Mouse (Mus musculus) liver (tissue): ENCODE measurements at regions not wholly inside any gene's neighbourhood (a gene's known extent, or its start where the extent isn't known, plus 50 kb on each side); places are given as distances from the start of the nearest gene placed in this dataset.
A peak's percentile ranks its signal among the peaks of the same experiment; 100 is the strongest.

ENCODE experiments used
- DNase-seq: peaks from one replicate; pipeline ENCODE4 v3.0.0-alpha.2; 2020; ENCODE audit warnings: mixed read lengths

DNA sequence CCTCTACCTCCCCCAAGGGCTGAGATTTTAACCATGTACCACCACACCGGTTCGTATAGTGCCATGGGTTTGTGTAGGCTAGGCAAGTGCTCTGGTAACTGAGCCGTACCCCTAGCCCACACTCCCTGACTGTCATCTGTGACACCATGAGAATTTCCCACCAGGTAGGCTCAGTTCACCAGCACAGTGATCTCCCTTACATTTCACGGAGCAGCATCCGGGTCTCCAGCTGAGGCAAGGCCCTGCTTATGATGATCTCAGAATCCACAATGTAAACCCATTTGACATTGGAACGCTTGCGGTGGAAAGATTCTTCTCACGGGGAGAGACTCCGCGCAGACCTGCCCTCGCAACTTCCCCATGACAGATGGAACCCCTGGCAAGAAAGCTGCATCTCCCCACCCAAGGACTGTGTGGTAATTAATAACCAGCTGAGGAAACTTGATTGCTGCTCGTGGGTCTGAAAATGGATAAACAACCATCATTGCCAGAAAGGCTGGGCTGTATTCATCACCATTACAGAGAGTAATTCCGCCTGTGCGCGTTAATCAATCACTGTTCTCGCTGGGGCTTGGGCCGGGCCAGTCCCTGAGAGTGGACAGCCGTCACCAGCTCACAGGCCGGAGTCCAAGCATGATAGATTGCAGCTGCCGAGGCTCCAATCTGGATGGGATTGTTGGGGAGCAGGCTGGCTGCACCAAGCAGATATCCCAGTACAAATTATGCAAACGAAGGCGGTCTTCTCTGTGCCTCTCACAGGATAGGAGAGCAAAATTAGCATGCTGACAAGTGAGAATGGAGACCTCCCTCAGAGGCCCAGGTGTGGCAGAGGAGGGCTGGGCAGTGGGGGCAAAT, 492.3 kb downstream of the Fam19a5 start:
- no peak for DNase-seq

DNA sequence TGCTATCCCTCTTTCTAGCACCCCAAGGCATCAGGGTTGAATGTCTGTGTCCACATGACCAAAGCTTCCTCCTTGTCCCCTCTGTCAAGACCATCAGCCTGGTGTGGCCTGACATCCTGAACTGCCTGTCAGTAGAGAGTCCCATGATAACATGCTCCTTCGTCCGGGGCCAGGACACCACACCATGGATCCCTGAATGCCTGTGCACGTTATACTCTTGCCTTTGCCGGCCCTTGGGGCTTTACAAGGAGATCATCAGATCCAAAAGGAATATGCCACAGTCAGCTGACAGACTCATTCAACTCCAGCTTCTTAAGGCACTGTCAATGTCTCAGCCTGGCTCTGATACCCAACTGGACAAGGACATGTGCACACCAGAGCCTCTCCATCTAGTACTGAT, 493.5 kb downstream of the Fam19a5 start:
- no peak for DNase-seq

DNA sequence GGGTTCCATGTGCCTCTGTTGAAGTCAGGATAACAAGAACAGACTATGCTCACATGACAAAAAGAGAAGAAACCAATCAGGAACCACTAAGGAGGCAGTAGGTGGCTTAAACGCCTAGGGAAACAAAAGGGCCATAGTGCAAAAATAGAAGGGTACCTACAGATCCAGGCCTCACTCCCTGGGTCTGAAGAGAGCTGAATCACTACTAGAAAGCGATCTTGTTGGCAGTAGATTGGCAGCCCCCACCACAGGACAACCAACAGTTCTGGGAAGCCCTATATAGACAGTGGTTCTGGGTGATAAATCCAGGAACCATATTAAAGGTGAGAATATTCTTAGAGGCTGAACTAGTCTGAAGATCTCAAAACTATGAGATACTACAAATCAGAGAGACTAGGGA, 498.7 kb downstream of the Fam19a5 start:
- no peak for DNase-seq

DNA sequence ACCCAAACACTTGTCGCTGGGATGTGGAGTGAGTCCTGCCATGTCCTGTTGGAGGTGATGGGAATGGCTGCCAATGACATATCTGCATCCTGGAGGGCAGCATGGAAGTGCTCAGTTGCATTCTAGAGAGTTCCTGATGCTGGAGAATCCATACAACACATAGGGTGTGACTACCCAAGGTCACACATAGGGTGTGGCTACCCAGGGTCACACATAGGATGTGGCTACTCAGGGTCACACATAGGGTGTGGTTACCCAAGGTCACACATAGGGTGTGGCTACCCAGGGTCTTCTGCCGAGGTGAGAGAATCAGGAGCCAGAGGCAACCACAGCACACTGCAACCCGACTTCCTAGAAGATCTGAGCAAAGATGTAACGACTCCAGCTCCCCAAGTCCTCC, 514.0 kb downstream of the Fam19a5 start:
- no peak for DNase-seq

DNA sequence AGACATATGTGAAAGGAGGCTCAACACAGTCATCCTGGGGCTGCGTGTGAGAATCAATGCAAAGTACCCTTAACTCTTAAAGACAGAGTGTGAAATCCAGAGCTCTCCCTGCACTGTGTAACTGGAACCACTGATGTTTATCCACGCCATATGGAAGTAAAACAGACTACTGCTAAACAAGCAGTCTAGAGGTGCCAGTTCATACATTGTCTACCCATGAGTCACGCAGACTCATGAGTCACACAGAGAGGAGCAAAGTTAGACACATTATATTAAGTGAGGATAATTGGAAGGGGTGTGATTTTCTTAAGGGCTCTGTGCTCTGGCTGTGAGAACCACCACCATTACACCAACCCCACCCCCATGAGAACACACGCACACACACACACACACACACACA, 516.8 kb downstream of the Fam19a5 start:
- DNase-seq = no peak

DNA sequence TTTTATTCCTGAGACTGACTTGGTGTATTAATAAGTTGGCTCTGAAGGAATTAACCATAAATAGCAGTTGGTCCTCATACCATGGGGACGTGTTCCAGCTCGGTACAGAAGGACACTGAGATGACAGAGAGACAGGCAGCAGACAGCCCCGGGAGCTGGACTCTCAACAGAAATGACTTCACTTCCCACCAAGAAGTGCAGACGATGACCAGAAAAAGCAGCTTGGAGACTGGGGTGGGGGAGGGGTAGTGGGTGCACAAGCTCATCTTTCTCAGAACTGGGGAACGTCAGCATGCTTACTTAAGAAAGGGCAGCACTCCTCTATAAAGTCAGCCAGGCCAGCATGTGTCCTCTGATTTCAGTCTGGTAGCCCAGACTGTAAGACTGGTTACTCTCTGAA, 518.9 kb downstream of the Fam19a5 start:
- DNase-seq = no peak

DNA sequence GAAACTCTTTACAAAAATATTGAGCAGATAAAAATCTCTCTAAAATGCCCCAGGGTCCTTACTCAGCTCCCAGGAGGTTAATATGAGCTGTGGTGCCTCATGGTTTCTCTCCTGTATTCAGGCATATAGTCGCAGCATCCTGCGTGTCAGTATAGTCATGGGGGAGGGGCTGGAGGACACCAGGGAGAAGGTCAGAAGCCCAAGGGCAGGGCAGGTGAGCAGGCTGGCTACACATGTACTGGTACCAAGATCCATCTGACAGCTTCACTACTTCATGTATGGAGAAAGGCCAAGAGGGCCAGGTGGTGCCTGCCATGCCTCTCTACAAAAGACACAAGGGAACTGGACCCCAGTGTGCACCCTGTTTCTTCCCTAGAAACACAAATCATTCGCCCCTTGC, 524.4 kb downstream of the Fam19a5 start:
- no peak for DNase-seq

DNA sequence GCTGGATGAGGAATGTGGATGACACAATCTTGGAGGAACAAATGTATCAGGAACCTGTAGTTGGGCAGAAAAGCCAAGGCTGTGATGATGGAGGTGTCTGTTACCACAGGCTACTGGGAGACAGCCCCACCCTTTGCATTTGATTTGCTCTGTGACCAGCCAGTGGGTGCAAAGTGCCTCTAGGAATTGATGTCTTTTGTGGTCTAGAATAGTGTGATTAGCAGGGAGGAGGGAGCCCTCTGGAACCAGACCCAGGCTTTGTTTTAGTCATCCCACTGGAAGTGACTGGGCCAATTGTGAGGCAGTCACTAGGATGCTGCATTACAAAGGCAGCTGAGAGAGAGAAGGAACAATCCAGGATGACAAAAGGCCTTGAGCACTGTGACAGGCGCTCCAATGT, 527.4 kb upstream of the Zdhhc25 start:
- no peak for DNase-seq

DNA sequence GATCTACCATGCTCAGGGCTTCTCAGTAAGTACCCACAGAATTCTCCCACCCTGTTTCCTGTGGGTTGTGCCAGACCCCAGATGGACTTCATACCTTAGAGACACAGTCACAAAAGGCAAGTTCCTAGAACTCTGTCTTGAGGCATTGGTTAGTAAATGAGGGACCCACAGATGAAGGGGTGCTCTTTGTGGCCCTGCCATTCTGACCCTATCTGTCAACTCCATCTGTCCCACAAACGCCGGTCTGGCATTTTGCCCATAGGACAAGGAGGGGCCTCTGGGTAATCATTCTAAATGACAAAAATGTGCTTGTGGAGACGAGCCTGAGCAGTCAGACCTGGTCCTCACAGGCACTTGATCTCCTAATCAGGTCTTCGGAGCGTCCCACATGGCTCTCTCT, 516.2 kb upstream of the Zdhhc25 start:
- DNase-seq = no peak

DNA sequence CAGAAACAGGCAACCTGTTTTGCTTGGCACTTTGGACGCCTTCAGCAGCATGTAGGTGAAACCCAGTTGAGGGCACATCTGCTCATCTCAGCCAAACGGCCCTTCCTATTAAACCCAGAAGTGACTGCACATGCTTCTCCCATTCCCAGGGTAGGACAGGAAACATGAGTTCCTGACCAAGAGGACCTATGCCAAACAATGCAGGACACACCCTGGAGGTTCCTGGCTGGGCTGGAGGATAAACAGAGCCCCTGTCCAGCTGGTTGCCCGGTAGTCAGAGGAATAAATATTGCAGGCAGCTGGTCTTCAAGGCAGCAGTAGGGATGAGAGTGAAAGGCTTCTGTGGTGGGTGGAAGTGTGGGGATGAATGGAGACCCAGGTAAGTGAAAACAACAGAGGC, 514.5 kb upstream of the Zdhhc25 start:
- DNase-seq = no peak

DNA sequence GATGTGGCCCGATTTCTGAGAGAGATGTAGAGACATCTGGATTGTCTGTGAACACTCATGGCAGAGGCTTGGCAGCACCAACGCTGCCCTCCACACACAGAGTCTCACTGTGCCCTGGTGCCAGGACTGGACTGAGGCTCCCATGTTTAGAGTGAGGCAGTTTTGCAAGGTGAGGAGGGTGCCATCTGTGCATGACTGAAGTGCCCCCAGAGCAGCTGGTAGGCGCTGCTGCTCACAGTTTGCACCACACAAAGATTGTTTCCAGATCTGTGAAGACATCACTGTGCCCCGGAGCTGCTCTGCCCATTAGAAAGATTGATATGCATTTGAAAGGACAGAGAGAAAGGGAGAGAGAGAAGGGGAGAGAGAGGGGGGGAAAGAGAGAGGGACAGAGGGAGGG, 510.6 kb upstream of the Zdhhc25 start:
- no peak for DNase-seq

DNA sequence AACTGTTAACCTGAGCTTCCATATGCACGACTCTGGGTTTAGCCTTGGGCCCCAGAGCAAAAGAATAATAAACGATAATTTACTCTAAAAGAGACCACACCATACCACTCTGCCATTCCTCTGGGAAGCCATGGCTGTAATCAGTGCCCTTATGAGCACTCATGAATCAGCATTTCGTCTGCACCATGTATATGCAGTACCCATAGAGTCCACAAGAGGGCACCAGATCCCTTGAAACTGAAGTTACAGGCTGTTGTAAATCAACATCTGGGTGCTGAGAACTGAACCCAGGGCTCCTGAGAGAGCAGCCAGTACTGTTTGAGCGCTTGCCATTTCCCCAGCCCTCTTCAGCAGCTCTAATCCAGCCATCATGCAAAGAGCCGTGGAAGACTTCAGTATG, 508.7 kb upstream of the Zdhhc25 start:
- DNase-seq = no peak

DNA sequence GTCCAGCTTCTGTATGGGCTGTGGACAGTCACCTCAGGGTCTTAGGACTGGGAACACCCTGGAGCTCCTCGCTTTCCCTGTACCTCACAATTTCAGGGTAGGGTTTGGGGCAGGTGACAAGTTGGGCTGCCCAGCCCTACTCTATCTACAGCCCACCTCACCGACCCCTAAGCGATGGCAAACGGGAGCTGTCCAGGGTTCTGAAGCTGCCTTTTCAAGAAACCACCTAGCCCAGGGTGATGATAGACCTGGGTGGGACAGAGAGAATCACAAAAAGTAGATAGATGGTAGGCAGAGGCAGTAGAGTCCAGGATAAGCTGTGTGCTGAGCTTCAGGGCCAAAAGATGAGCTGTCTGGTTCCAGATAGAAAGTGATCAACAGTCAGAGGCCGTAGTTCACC, 479.7 kb upstream of the Zdhhc25 start:
- DNase-seq = peak; percentile 12

DNA sequence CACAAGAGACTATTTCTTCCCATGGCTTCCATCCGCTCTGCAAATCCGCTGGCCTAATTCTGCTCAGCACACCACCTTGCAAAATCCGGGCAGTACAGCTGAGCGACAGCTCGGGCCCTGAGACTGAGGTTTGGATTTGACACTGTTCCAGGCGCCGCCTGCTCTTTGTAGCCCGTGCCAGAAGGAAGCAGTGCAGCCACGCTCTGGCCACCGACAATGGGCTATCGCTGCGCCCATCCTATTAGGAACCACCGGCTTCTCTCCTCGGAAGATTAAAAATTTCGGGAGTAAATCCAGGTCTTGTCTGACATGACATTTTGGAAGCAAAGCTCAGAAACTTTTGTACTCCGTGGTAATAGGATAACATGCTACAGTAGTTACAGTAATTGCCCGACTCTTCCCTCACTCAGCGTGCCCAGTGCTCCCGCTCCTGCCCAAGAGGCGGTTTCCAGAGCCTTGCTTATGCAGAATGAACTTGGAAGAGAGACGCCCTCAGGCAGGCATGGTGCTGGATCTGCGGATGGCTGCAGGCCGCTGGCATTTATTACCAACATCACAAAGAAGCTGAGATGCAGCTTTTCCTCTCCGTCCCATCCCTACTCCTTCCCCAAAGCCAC, 476.1 kb upstream of the Zdhhc25 start:
- DNase-seq = no peak

DNA sequence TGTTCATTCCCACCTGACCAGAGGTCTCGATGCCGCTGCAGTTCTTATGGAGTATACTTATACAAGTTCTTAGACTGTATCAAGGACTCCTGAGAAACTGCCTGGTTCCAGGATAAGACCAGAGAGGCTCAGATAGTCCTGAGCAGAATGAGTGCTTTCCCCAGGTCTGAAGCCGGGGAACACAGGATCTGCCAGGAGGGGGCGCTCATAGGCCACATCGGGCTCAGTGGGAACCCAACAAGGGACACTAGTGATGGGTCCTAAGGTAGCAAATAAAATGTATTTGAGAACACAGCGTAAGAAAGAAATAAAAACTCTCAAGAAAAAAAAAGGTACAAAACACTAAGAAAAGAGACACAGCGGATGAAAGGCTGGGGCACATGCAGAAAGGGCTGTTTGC, 454.0 kb upstream of the Zdhhc25 start:
- DNase-seq = peak; percentile 12

DNA sequence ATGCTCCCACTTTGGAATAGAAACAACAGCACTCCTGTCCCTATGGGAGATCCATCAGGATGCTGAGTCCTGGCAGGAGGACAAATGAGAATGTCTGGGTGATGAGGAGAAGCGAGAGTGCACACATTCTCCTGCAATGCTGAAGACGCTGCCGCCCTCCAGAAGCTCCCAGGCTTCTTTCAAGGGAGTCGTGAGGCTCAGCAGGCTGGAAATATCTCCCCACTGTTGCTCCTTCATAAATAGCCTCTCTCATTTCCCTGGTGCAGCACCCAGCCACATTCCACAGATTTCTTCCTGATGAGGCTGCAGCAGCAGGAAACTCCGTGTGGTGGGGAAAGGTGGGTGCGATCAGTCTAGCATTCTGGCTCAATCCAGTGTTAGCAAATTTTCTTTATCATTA, 448.9 kb upstream of the Zdhhc25 start:
- no peak for DNase-seq

DNA sequence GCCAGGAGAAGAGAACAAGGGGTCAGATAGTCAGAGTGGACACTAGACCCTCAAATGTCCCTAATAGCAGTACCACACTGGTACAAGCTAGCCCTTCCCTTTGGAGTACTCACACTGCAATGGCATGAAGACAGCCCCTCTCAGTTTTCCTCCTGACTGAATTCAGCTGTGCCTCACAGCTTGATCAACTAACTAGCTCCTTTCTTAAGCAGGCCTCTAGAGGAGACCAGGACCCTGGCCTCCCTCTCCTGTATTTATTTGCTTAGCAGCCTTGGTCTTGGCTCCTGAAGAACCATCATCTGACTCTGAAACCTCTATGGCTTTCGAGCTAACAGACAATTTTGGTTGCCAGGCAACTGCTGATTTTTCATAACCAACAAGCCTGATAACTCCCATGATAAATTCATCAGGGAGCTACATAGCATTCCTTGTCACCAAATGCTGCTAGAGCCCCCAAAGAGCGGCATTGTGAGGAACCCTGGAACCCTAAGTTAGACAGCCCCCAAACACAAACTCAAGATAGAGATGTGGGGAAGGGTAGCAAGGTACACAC, 440.4 kb upstream of the Zdhhc25 start:
- no peak for DNase-seq

DNA sequence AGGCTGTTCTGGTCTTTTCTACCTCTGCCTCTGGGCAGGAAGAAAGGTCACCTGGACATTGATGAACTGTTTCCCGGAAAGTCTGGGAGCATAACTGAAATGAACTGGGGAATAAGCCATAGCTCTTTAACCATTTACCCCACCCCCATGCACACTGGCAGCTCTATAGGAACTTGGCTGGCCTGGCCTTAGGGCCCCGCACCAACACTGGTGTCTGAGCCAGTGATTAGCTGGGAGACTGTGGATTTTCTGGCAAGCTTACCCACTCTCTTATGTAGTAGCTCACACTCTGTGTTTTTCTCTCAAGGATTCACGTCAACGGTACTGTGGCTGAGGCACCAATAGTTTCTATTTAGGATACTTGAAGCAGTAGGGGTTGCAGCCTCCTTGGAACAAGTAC, 439.8 kb upstream of the Zdhhc25 start:
- no peak for DNase-seq

DNA sequence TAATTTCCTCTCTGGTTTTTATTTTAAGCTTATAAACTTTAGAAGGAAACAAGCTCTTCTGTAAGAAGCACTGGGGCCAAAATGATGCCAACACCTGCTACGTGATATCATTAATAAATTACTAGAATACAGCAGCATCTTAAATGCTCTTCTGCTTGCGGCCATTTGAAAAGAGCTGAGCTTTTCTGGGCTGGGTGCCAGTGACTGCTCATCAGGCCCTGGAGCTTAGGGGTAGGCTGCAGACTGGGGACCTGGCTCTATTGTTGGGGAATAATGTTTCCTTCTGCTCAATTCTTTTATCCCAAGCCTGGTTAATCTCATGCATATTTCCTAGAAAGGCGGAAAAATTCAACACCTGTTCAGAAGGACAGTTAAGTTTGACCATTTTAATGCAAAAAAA, 436.7 kb upstream of the Zdhhc25 start:
- DNase-seq = no peak

DNA sequence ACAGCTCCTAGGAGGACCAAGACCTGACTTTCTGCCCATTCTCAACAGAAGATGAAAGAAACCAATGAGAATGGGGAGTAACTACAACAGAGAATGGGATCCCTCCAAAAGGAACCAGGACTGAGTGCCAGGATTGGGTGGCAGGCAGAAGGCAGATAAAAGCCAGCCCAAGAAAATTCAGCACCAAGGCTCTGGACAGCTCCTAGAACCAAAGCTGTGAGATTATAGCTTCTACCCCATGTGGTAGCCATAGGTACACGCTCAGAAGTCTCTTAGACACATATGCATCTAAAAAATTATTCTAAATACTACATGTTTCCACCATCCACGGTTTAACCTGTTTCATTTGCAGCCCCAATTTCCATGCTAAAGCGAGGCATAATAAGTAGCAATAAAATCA, 425.8 kb upstream of the Zdhhc25 start:
- DNase-seq = peak; percentile 17

DNA sequence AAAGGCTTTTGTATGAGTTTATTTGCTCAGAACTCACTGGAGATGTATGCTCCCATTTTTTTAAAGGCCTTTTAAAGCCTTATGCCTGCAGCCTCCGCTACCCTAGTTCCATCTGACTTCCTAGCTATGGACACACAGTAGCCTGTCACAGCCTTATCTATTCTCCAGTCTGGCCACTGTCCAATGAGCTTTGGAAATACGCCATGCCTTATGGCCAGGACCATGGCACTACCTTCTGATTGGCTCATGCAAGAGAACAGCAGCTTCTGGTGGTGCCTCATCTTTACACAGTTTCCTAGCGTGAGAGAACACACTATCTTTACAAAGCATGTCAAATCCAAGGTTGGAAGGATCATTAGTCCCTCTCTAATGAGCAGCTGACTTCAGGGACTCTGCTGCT, 424.1 kb upstream of the Zdhhc25 start:
- DNase-seq = no peak

DNA sequence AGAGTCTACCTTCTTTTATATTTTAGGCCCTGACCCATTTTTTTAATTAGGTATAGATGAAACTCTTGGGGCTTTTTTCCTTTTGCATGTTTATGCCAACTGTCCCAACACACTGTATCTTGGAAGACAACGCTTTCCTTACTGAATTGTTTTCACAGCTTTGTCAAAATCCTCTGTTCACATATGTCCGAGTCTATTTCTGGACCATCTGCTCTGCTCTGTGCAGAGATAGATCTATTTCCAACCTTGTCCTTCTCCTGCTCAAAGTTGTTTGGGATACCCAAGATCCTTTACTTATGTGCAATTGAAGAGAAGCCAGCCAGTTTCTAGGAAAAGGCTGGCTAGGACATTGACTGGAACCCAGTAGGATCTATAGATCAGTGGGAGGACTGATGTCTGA, 403.6 kb upstream of the Zdhhc25 start:
- DNase-seq = no peak

DNA sequence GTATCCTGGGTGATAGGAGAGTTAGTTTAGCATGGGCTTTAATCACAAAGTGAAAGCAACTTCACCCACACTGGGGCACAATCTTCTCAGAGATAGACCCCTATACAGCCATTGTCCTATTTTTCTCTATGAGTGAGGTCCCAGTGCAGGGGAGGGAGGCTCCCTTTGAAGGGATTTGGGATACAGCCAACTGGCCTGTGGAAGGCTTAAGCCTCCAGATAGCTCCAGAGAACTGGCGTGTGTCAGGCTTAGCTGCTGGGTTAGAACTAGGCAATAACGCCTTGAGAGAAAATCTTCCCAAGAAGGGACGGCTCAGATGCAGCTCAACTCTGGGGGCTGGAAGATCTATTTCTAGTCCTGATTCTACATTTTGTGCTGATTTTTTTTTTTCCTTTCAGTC, 397.4 kb upstream of the Zdhhc25 start:
- DNase-seq = no peak

DNA sequence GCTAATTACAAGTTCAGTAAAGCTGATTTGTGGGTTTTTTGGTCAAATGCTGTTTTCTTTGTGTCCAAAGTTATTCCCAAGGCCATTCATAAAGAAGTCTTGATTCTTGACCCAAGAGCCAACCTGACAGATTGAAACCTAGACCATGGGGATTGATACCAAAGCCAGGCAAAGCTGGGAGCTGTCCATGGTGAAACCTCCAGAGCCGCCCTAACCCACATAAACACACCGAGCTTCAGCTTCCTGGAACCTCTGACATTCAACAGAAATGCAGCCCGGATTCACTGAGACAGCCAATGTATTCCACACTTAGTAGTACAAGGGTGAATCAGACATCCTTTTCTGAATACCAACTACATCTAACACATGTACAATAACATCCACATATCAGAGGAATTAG, 386.7 kb upstream of the Zdhhc25 start:
- no peak for DNase-seq

DNA sequence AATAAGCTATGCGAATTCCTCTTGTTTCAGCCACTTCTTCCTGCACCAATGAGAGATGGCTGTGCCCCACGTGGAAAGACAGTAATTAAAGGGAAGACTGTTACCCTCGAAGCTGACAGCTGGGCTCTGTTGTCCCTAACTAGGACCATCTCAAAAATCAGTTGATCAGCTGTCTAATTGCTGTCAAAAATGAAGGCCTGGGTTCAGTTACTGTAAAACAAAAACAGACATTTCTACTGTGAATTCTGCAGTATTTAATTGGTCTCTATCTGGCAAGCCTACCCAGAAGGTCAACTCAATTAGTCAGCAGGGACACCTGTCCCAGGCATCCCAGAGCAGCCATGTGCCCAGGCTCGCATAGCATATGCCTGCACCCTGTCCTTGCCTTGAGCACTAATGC, 385.8 kb upstream of the Zdhhc25 start:
- no peak for DNase-seq
